Mouse (Mus musculus) forebrain, embryonic 14.5 days (tissue): Measurements from ENCODE around the gene Chst11. TPM values are rescaled to one million over a fixed set of nuclear protein-coding genes. Genes with fewer than 3 reads are reported as not detected.

Source experiments
- ATAC-seq: fragments of 200-750 bp; cut with Nextera tagmentation; 2 replicates; pipeline ENCODE4 v1.8.0; 2017; ENCODE audit warnings: mild to moderate bottlenecking, moderate library complexity
- DNase-seq: peaks from one replicate; pipeline ENCODE4 v3.0.0-alpha.2; 2015; ENCODE audit warnings: low spot score
- H3K27ac ChIP-seq: fragments of 300-500 bp; sonication (generic); 2 replicates; pipeline ENCODE4 v1.5.1; 2014; ENCODE audit warnings: low read depth, mild to moderate bottlenecking, control low read depth, low read length, moderate library complexity
- H3K27me3 ChIP-seq: fragments of 300-500 bp; sonication (generic); replicated peaks from 2 replicates; pipeline ENCODE4 v1.6.1; 2014; ENCODE audit warnings: low read length, control low read depth, mixed read lengths; ENCODE audit not compliant: control insufficient read depth, insufficient read depth
- H3K36me3 ChIP-seq: fragments of 300-500 bp; sonication (generic); 2 replicates; pipeline ENCODE4 v1.6.1; 2014; ENCODE audit warnings: low read length, control low read depth; ENCODE audit not compliant: control insufficient read depth, insufficient read depth
- H3K4me1 ChIP-seq: fragments of 300-500 bp; sonication (generic); 2 replicates; pipeline ENCODE4 v1.6.1; 2014; ENCODE audit warnings: antibody characterized with exemption, low read length, control low read depth; ENCODE audit not compliant: control insufficient read depth, insufficient read depth
- H3K4me2 ChIP-seq: fragments of 300-500 bp; sonication (generic); 2 replicates; pipeline ENCODE4 v1.6.1; 2014; ENCODE audit warnings: mild to moderate bottlenecking, control low read depth, low read length
- H3K4me3 ChIP-seq: fragments of 300-500 bp; sonication (generic); 2 replicates; pipeline ENCODE4 v1.5.1; 2014; ENCODE audit warnings: low read depth, low read length, control low read depth
- H3K9ac ChIP-seq: fragments of 300-500 bp; sonication (generic); 2 replicates; pipeline ENCODE4 v1.6.1; 2014; ENCODE audit warnings: mild to moderate bottlenecking, low read length, control low read depth, moderate library complexity
- H3K9me3 ChIP-seq: fragments of 300-500 bp; sonication (generic); replicated peaks from 2 replicates; pipeline ENCODE4 v1.6.1; 2016; ENCODE audit warnings: low read length, control low read depth, mixed read lengths; ENCODE audit not compliant: control insufficient read depth
- WGBS: fragments of 180-500 bp; shearing (Covaris S2); extraction: QIAGEN DNeasy Blood & Tissue Kit; methylation state at CpG from one replicate; pipeline ENCODE4 v1.1.7; 2014; 5-methylcytosine and 5-hydroxymethylcytosine counted together
- polyA plus RNA-seq: library from polyadenylated mRNA; unstranded; fragments of >200 nt; fragmentation: Nextera tagmentation; extraction: Ambion mirVana; gene quantifications from 2 replicates; pipeline ENCODE4 v1.2.1, GENCODE M21; 2014

Gene Chst11
- polyA plus RNA-seq, 1 experiment from 2014 or later = 4.2 TPM

GRCm38 (mm10) chr10:83000169-83000568 is 14.9 kb downstream of the Chst11 start:
- no peak overlapping the region for H3K9ac ChIP-seq
- no peak overlapping the region for H3K27ac ChIP-seq
- no peak overlapping the region for H3K4me2 ChIP-seq
- no peak for ATAC-seq
- no peak for DNase-seq
- no peaks in the 10 kb centered on the region for H3K9me3 ChIP-seq
- WGBS = 87% methylated on average over 5 of the region's 5 CpGs
- H3K4me3 ChIP-seq = no peak overlapping the region
- H3K27me3 ChIP-seq = no peaks in the 10 kb centered on the region
- no peaks in the 10 kb centered on the region for H3K36me3 ChIP-seq
- no peaks in the 10 kb centered on the region for H3K4me1 ChIP-seq

GRCm38 (mm10) chr10:83000721-83001120 is 15.4 kb downstream of the Chst11 start:
- H3K9me3 ChIP-seq = no peaks in the 10 kb centered on the region
- no peak overlapping the region for H3K27ac ChIP-seq
- no peaks in the 10 kb centered on the region for H3K36me3 ChIP-seq
- WGBS = 93% methylated on average over 2 of the region's 2 CpGs
- ATAC-seq (no peak), DNase-seq (no peak)
- no peaks in the 10 kb centered on the region for H3K27me3 ChIP-seq
- no peak overlapping the region for H3K4me3 ChIP-seq
- H3K4me1 ChIP-seq = no peaks in the 10 kb centered on the region
- no peak overlapping the region for H3K9ac ChIP-seq
- no peak overlapping the region for H3K4me2 ChIP-seq

- no peaks in the 10 kb centered on the region for H3K36me3 ChIP-seq
- DNase-seq = no peak
- H3K4me3 ChIP-seq = no peak overlapping the region
- H3K4me1 ChIP-seq = no peaks in the 10 kb centered on the region
- ATAC-seq = no peak
- H3K27ac ChIP-seq = no peak overlapping the region
- H3K4me2 ChIP-seq = no peak overlapping the region
- H3K9me3 ChIP-seq = no peaks in the 10 kb centered on the region
- H3K27me3 ChIP-seq = no peaks in the 10 kb centered on the region
- no peak overlapping the region for H3K9ac ChIP-seq
- WGBS = 97% methylated on average over 7 of the region's 7 CpGs
Observed at GRCm38 (mm10) chr10:83003899-83004298, 18.6 kb downstream of the Chst11 start.

- Histone ChIP-seq H3K4me2 (no peak overlapping the region), H3K36me3 (no peaks in the 10 kb centered on the region), H3K4me1 (no peaks in the 10 kb centered on the region), H3K27ac (no peak overlapping the region), H3K27me3 (no peaks in the 10 kb centered on the region), H3K4me3 (no peak overlapping the region), H3K9me3 (no peaks in the 10 kb centered on the region), H3K9ac (no peak overlapping the region)
- ATAC-seq (no peak), DNase-seq (no peak)
- 87% methylated on average over 9 of the region's 9 CpGs for WGBS
Observed at GRCm38 (mm10) chr10:83004389-83004788, 19.1 kb downstream of the Chst11 start.

GRCm38 (mm10) chr10:83005003-83005402 is 19.7 kb downstream of the Chst11 start:
- no peak overlapping the region for H3K9ac ChIP-seq
- no peak for ATAC-seq

GRCm38 (mm10) chr10:83006258-83006657 is 21.0 kb downstream of the Chst11 start:
- Histone ChIP-seq H3K27me3 (no peaks in the 10 kb centered on the region), H3K27ac (no peak overlapping the region), H3K9me3 (no peaks in the 10 kb centered on the region), H3K4me2 (no peak overlapping the region), H3K4me3 (no peak overlapping the region), H3K36me3 (no peaks in the 10 kb centered on the region), H3K9ac (no peak overlapping the region), H3K4me1 (no peaks in the 10 kb centered on the region)
- DNase-seq (no peak), ATAC-seq (no peak)
- 95% methylated on average over 8 of the region's 8 CpGs for WGBS

More at GRCm38 (mm10) chr10:83005003-83005402, 19.7 kb downstream of the Chst11 start:
- Histone ChIP-seq H3K9me3 (no peaks in the 10 kb centered on the region), H3K4me2 (no peak overlapping the region), H3K27ac (no peak overlapping the region), H3K4me3 (no peak overlapping the region), H3K36me3 (no peaks in the 10 kb centered on the region), H3K4me1 (no peaks in the 10 kb centered on the region), H3K27me3 (no peaks in the 10 kb centered on the region)
- 92% methylated on average over 4 of the region's 4 CpGs for WGBS
- DNase-seq = no peak

GRCm38 (mm10) chr10:83013984-83014383 is 28.7 kb downstream of the Chst11 start:
- 87% methylated on average over 4 of the region's 4 CpGs for WGBS
- DNase-seq = no peak
- no peak for ATAC-seq
- Histone ChIP-seq H3K4me1 (peaks cover 4% of the 10 kb centered on the region; the same call in 1 of the 2 replicates), H3K9ac (no peak overlapping the region), H3K9me3 (no peaks in the 10 kb centered on the region), H3K27me3 (no peaks in the 10 kb centered on the region), H3K36me3 (no peaks in the 10 kb centered on the region), H3K4me3 (no peak overlapping the region), H3K4me2 (no peak overlapping the region), H3K27ac (no peak overlapping the region)

GRCm38 (mm10) chr10:83015919-83016318 is 30.6 kb downstream of the Chst11 start:
- DNase-seq = no peak
- no peak for ATAC-seq
- Histone ChIP-seq H3K4me2 (no peak overlapping the region), H3K27ac (no peak overlapping the region), H3K9ac (no peak overlapping the region), H3K9me3 (no peaks in the 10 kb centered on the region), H3K27me3 (no peaks in the 10 kb centered on the region), H3K4me1 (peaks cover 20% of the 10 kb centered on the region), H3K4me3 (no peak overlapping the region), H3K36me3 (no peaks in the 10 kb centered on the region)
- 92% methylated on average over 3 of the region's 3 CpGs for WGBS

GRCm38 (mm10) chr10:83016779-83017178 is 31.5 kb downstream of the Chst11 start:
- H3K27me3 ChIP-seq = no peaks in the 10 kb centered on the region
- peaks cover 20% of the 10 kb centered on the region for H3K4me1 ChIP-seq
- H3K27ac ChIP-seq = no peak overlapping the region
- H3K4me2 ChIP-seq = no peak overlapping the region
- H3K36me3 ChIP-seq = no peaks in the 10 kb centered on the region
- H3K9ac ChIP-seq = no peak overlapping the region
- no peak overlapping the region for H3K4me3 ChIP-seq
- no peaks in the 10 kb centered on the region for H3K9me3 ChIP-seq
- no peak for ATAC-seq
- WGBS = 86% methylated on average over 13 of the region's 13 CpGs
- DNase-seq = no peak
